Mouse (Mus musculus) C2C12 (cell line): ENCODE results near the gene Jmjd4. TPM values are rescaled to one million over a fixed set of nuclear protein-coding genes. Genes with fewer than 3 reads are reported as not detected.

Source experiments
- H3K27me3 ChIP-seq: one replicate; pipeline ENCODE4 v1.6.1; 2011; ENCODE audit not compliant: control insufficient read depth, insufficient read depth, insufficient read length
- H3K36me3 ChIP-seq: one replicate; pipeline ENCODE4 v1.6.1; 2011; ENCODE audit not compliant: control insufficient read depth, insufficient read depth
- H3K4me3 ChIP-seq: one replicate; pipeline ENCODE4 v1.5.1; 2011; ENCODE audit warnings: mild to moderate bottlenecking, control low read depth; ENCODE audit not compliant: poor library complexity, insufficient read depth, severe bottlenecking
- H3K79me2 ChIP-seq: one replicate; pipeline ENCODE4 v1.6.1; 2011; ENCODE audit not compliant: control insufficient read depth, insufficient read depth
- H3K79me3 ChIP-seq: one replicate; pipeline ENCODE4 v1.6.1; 2011; ENCODE audit warnings: low read depth, control low read depth
- H3ac ChIP-seq: one replicate; pipeline ENCODE3; 2011; ENCODE audit warnings: low read depth; ENCODE audit not compliant: control insufficient read depth, insufficient read length
- CEBPB ChIP-seq: IDR thresholded peaks from one replicate; pipeline ENCODE4 v1.6.1; 2011; ENCODE audit warnings: low read depth, mild to moderate bottlenecking, control low read depth, moderate library complexity
- CTCF ChIP-seq: IDR thresholded peaks from one replicate; pipeline ENCODE4 v1.5.1; 2011; ENCODE audit not compliant: control insufficient read depth, insufficient read depth, insufficient read length
- FOSL1 ChIP-seq: IDR thresholded peaks from one replicate; pipeline ENCODE4 v1.8.0; 2011; ENCODE audit warnings: mild to moderate bottlenecking, low read length; ENCODE audit not compliant: poor library complexity, insufficient read depth, severe bottlenecking
- MAX ChIP-seq: IDR thresholded peaks from one replicate; pipeline ENCODE4 v1.6.1; 2011; ENCODE audit warnings: mild to moderate bottlenecking, control low read depth
- MYOD1 ChIP-seq: IDR thresholded peaks from one replicate; pipeline ENCODE4 v1.6.1; 2011; ENCODE audit warnings: low read depth; ENCODE audit not compliant: control insufficient read depth, insufficient read length
- MYOG ChIP-seq: IDR thresholded peaks from one replicate; pipeline ENCODE4 v1.6.1; 2011; ENCODE audit not compliant: control insufficient read depth, insufficient read length; ENCODE audit errors: extremely low read depth
- polyA plus RNA-seq: library from polyadenylated mRNA; unstranded; fragments of >200 nt; fragmentation: generic; extraction: Trizol; gene quantifications from one replicate; pipeline ENCODE4 v1.2.1, GENCODE M21; 2012; ENCODE audit warnings: missing spikeins

The Jmjd4 gene
- polyA plus RNA-seq, 1 experiment: 5.1 TPM

GRCm38 (mm10) chr11:59505351-59505838, 55.5 kb downstream of the Jmjd4 start:
- Histone ChIP-seq H3K36me3 (peaks cover 45% of the 10 kb centered on the region), H3K4me3 (peak overlapping the region; percentile 99), H3K27me3 (no peaks in the 10 kb centered on the region), H3K79me3 (peaks cover 25% of the 10 kb centered on the region), H3K79me2 (peaks cover 62% of the 10 kb centered on the region), H3ac (peak overlapping the region; percentile 82)
- TF ChIP-seq MYOG (no peak), CTCF (no peak)

- no peaks in the 10 kb centered on the region for H3K27me3 ChIP-seq
- H3ac ChIP-seq: peak overlapping the region; percentile 82
- peak overlapping the region; percentile 99 for H3K4me3 ChIP-seq
- peaks cover 25% of the 10 kb centered on the region for H3K79me3 ChIP-seq
- peaks cover 58% of the 10 kb centered on the region for H3K79me2 ChIP-seq
- H3K36me3 ChIP-seq: peaks cover 39% of the 10 kb centered on the region
- peak; percentile 9 for TF ChIP-seq CEBPB
- no peak for TF ChIP-seq CTCF
- peak; percentile 22 for TF ChIP-seq MAX
Measured at GRCm38 (mm10) chr11:59505839-59506712, 56.2 kb downstream of the Jmjd4 start.

GRCm38 (mm10) chr11:59506713-59507074, 56.8 kb downstream of the Jmjd4 start:
- H3ac ChIP-seq: peak overlapping the region; percentile 64
- peaks cover 35% of the 10 kb centered on the region for H3K36me3 ChIP-seq
- H3K79me2 ChIP-seq: peaks cover 58% of the 10 kb centered on the region
- peak overlapping the region; percentile 99 for H3K4me3 ChIP-seq
- H3K27me3 ChIP-seq: no peaks in the 10 kb centered on the region
- peaks cover 25% of the 10 kb centered on the region for H3K79me3 ChIP-seq
- TF ChIP-seq MAX (no peak), FOSL1 (no peak), CEBPB (no peak), CTCF (no peak), MYOD1 (no peak), MYOG (no peak)

Other genes with a start within 250 kb of the Jmjd4 start
- 44.7 TPM for gene Mrpl55, start 247.6 kb upstream of the Jmjd4 start, polyA plus RNA-seq
- gene 2310033P09Rik, start 241.7 kb upstream of the Jmjd4 start, polyA plus RNA-seq: 17.8 TPM
- 636 TPM for gene Arf1, start 221.8 kb upstream of the Jmjd4 start, polyA plus RNA-seq
- not detected for gene Wnt3a, start 159.3 kb upstream of the Jmjd4 start, polyA plus RNA-seq
- gene Wnt9a, start 143.1 kb upstream of the Jmjd4 start, polyA plus RNA-seq: 1.8 TPM
- not detected for gene Prss38, start 74.4 kb upstream of the Jmjd4 start, polyA plus RNA-seq
- 54.3 TPM for gene Snap47, start 1.1 kb downstream of the Jmjd4 start, polyA plus RNA-seq
- 0.73 TPM for gene Zfp867, start 22.4 kb downstream of the Jmjd4 start, polyA plus RNA-seq
- gene Zkscan17, start 76.7 kb downstream of the Jmjd4 start, polyA plus RNA-seq: 21.5 TPM
- gene Nlrp3, start 91.5 kb downstream of the Jmjd4 start, polyA plus RNA-seq: 0.04 TPM
- not detected for gene Olfr222, start 126.2 kb downstream of the Jmjd4 start, polyA plus RNA-seq
- not detected for gene Olfr223, start 143.2 kb downstream of the Jmjd4 start, polyA plus RNA-seq
- gene Mprip, start 211.3 kb downstream of the Jmjd4 start, polyA plus RNA-seq: 257 TPM